In genomic region chr7:116222288-116223009, GRCm38 (mm10) we compare ENCODE assay signal across 10 mouse cellular contexts.
DNase-seq lines count a peak whose midpoint lies in the region; ATAC-seq and TF ChIP-seq lines count a peak whose summit lies in the region.
"Had no signal": no experiment of that assay in that cellular context is flagged by ENCODE, and none has a peak within 500 bp of the region (broad histone marks: within the 10 kb centered on the region; RNA-seq: fewer than 3 reads in every experiment).

No protein-coding gene starts in this region.

- peak overlapping the region; percentile 24; the same call in 1 of the 2 replicates for H3K9ac ChIP-seq in heart, embryonic 13.5 days
- H3K9ac ChIP-seq in lung, postnatal 0 days (replicated peaks; ENCODE audit: low read depth), result no peak overlapping the region
- no peak overlapping the region for H3K9ac ChIP-seq in liver, embryonic 11.5 days (ENCODE audit: low read depth, low read length)
- H3K9ac ChIP-seq in stomach, embryonic 16.5 days (ENCODE audit: low read length), result no peak overlapping the region

- peak overlapping the region; percentile 18; the same call in 1 of the 2 replicates for H3K4me2 ChIP-seq in heart, embryonic 13.5 days
- no peak overlapping the region for H3K4me2 ChIP-seq in lung, postnatal 0 days (replicated peaks; ENCODE audit: low read depth, low read length)
- no peak overlapping the region for H3K4me2 ChIP-seq in liver, embryonic 11.5 days
- H3K4me2 ChIP-seq in stomach, embryonic 16.5 days (ENCODE audit: low read depth, low read length), result no peak overlapping the region

- no peaks in the 10 kb centered on the region; the same call in 1 of the 2 replicates for H3K9me3 ChIP-seq in heart, embryonic 13.5 days
- no peaks in the 10 kb centered on the region for H3K9me3 ChIP-seq in lung, postnatal 0 days (ENCODE audit: low read length)
- H3K9me3 ChIP-seq in liver, embryonic 11.5 days (ENCODE audit: control insufficient read depth, low read length), result no peaks in the 10 kb centered on the region
- H3K9me3 ChIP-seq in stomach, embryonic 16.5 days (replicated peaks; ENCODE audit: control insufficient read depth, low read length), result 0 out of 2 replicates have a peak, but pooled peaks cover 4% of the 10 kb centered on the region

- H3K4me1 ChIP-seq in heart, embryonic 13.5 days, result peaks cover 78% of the 10 kb centered on the region
- peaks cover 4% of the 10 kb centered on the region; the same call in 1 of the 2 replicates for H3K4me1 ChIP-seq in lung, postnatal 0 days (ENCODE audit: insufficient read depth, low read depth, low read length)
- H3K4me1 ChIP-seq in liver, embryonic 11.5 days (replicated peaks; ENCODE audit: control insufficient read depth, insufficient read depth, low read length), result peaks cover 8% of the 10 kb centered on the region
- H3K4me1 ChIP-seq in stomach, embryonic 16.5 days (ENCODE audit: control insufficient read depth, insufficient read depth, low read length), result peaks cover 27% of the 10 kb centered on the region

- peak overlapping the region; percentile 56 for H3K27ac ChIP-seq in heart, embryonic 13.5 days (replicated peaks)
- 0 out of 2 replicates have a peak overlapping the region, but pooled peaks have one; percentile 35 for H3K27ac ChIP-seq in lung, postnatal 0 days (ENCODE audit: low read length)
- no peak overlapping the region for H3K27ac ChIP-seq in liver, embryonic 11.5 days (ENCODE audit: low read depth, low read length)
- H3K27ac ChIP-seq in stomach, embryonic 16.5 days (ENCODE audit: low read length), result peak overlapping the region; percentile 16; the same call in 1 of the 2 replicates
- H3K27ac ChIP-seq: layer of hippocampus, adult 2 months had no signal

- H3K36me3 ChIP-seq in heart, embryonic 13.5 days, result peaks cover 3% of the 10 kb centered on the region; the same call in 1 of the 2 replicates
- no peaks in the 10 kb centered on the region for H3K36me3 ChIP-seq in lung, postnatal 0 days (ENCODE audit: insufficient read depth, low read length)
- H3K36me3 ChIP-seq in liver, embryonic 11.5 days (ENCODE audit: control insufficient read depth, insufficient read depth, low read length), result no peaks in the 10 kb centered on the region
- H3K36me3 ChIP-seq in stomach, embryonic 16.5 days (ENCODE audit: control insufficient read depth, insufficient read depth, low read length), result no peaks in the 10 kb centered on the region

- ATAC-seq in heart, embryonic 13.5 days (ENCODE audit: extremely low read depth, insufficient number of reproducible peaks, low FRiP score, low TSS enrichment), result no peak
- peak; percentile 63 for ATAC-seq in lung, postnatal 0 days
- peak; percentile 56 for ATAC-seq in liver, embryonic 11.5 days (replicated peaks; ENCODE audit: low FRiP score)
- ATAC-seq in stomach, embryonic 16.5 days (ENCODE audit: insufficient read depth, low FRiP score), result peak; percentile 82

- no peaks in the 10 kb centered on the region for H3K27me3 ChIP-seq in heart, embryonic 13.5 days (replicated peaks)
- no peaks in the 10 kb centered on the region for H3K27me3 ChIP-seq in lung, postnatal 0 days (replicated peaks; ENCODE audit: insufficient read depth, low read length)
- no peaks in the 10 kb centered on the region for H3K27me3 ChIP-seq in liver, embryonic 11.5 days (replicated peaks; ENCODE audit: control insufficient read depth, insufficient read depth, low read length)
- H3K27me3 ChIP-seq in stomach, embryonic 16.5 days (ENCODE audit: control insufficient read depth, insufficient read depth, low read length), result no peaks in the 10 kb centered on the region

- WGBS in heart, embryonic 13.5 days, result 39% methylated on average over 8 of the region's 8 CpGs
- WGBS in lung, postnatal 0 days, result 26% methylated on average over 8 of the region's 8 CpGs
- 54% methylated on average over 8 of the region's 8 CpGs for WGBS in liver, embryonic 11.5 days
- 46% methylated on average over 8 of the region's 8 CpGs for WGBS in stomach, embryonic 16.5 days

- TF ChIP-seq EP300 in lung, postnatal 0 days (IDR thresholded peaks at IDR 0.05), result no peak

- no peak for DNase-seq in heart, adult 18-20 months
- peak; percentile 66 for DNase-seq in lung, postnatal 0 days (ENCODE audit: low spot score)
- DNase-seq in lung, postnatal 4 days, result no peak
- DNase-seq in liver, embryonic 11.5 days (ENCODE audit: low spot score), result no peak
- no peak for DNase-seq in thymus, postnatal 0 days (ENCODE audit: low spot score)
- no peak for DNase-seq in left cerebral cortex, adult 18-20 months (ENCODE audit: low spot score in 2 of 2)
- DNase-seq: heart, adult 11 months had no signal

- H3K4me3 ChIP-seq in heart, embryonic 13.5 days, result no peak overlapping the region
- H3K4me3 ChIP-seq in lung, postnatal 0 days (ENCODE audit: low read depth, low read length), result no peak overlapping the region
- H3K4me3 ChIP-seq in liver, embryonic 11.5 days (ENCODE audit: low read depth, low read length), result no peak overlapping the region
- H3K4me3 ChIP-seq in stomach, embryonic 16.5 days (replicated peaks; ENCODE audit: low read length), result no peak overlapping the region
- H3K4me3 ChIP-seq: layer of hippocampus, adult 2 months had no signal

- TF ChIP-seq CTCF in lung, postnatal 0 days (IDR thresholded peaks at IDR 0.05), result peak; percentile 55
